Mouse (Mus musculus) heart, postnatal 25 days (tissue): ENCODE data around the gene Mpst. TPM values are rescaled to one million over a fixed set of nuclear protein-coding genes. Genes with fewer than 3 reads are reported as not detected.

Experiments used
- DNase-seq: peaks from one replicate; pipeline ENCODE4 v3.0.0; 2022; ENCODE audit warnings: low spot score
- intact Hi-C: fragments of 180-260 bp; cut with DNase I; formaldehyde crosslinking; loops from one replicate; pipeline ENCODE4 v1.15.1; 2025
- total RNA-seq, 2 experiments: library from RNA; stranded (reverse); gene quantifications; 2 replicates each; pipeline ENCODE4 v1.2.3; 2021

Mpst gene
- total RNA-seq, 2 experiments from 2014 or later: 39.1 to 39.6 TPM

DNA sequence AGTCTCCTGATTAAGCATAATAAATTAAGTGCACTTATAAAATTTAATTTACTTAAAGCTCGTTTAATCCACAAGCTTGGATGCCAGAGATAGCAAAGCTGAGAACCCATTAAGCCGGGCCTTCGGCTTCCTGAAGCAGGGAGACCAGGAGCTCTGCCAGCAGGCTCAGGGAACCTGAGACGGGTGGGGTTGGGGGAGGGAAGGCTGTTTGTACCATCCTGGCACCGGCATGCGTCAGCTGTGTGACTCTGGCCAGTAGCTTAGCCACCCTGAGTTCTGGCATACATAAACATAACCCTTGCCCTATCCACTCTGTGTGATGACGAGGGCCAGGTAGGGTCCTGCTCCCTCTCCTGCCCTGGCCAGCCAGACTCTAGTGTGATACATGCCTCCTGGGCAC is 49.8 kb downstream of the Mpst start:
- intact Hi-C loops: no loop called here
- DNase-seq: no peak

DNA sequence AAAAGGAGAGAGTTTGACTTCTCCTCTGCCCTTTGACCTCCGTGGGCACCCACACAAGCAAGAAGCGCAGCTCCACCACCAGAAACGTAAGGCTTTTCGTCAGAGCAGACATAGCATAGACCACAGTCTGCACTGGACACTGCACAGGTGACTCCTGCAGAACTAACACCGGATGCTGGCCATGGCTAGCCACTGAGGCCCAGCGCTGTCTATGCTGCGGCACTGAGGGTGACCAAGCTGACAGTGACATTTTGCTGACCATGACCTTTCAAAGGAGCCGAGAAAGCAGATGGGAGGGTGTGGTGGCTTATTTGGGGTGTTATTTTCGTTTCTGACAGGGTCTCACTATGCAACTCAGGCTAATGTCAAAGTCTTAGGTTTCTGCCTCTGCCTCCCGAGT is 51.0 kb downstream of the Mpst start:
- DNase-seq: no peak
- intact Hi-C loops: no loop called here

DNA sequence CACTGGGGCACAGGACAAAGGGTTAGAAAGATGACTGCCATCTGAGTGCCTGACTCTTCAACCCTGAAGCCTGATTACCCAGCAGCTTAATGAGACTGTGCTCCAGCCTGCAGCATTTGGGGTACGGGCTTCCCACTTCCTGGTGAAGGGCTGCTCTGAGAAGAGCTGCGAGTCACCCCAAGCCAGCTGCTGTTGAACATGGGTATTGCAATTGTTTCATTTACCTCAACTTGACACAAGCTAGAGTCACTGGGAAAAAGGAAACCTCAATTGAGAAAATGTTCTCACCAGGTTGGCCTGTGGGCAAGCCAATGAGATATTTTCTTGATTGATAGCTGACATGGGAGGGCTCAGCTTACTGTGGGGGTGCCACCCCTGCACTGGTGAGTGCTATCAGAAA is 56.8 kb downstream of the Mpst start:
- no peak for DNase-seq
- intact Hi-C loops: no loop called here

Other genes starting within 250 kb of the Mpst start
- gene Ift27, start 232.3 kb upstream of the Mpst start, total RNA-seq: 10 to 100 TPM; 10.2 to 11.2 TPM
- under 1 TPM; 0.64 to 0.91 TPM for gene Pvalb, start 200.0 kb upstream of the Mpst start, total RNA-seq
- 1 to 10 TPM; 2.2 to 2.7 TPM for gene Ncf4, start 161.6 kb upstream of the Mpst start, total RNA-seq
- 1 to 10 TPM in 1 of 2 experiments, under 1 TPM in 1; 0.89 to 1.4 TPM for gene Csf2rb2, start 100.7 kb upstream of the Mpst start, total RNA-seq
- 1 to 10 TPM; 2.5 TPM for gene Csf2rb, start 80.7 kb upstream of the Mpst start, total RNA-seq
- gene Tex33, start 10.5 kb upstream of the Mpst start, total RNA-seq: not detected
- 10 to 100 TPM; 16.5 to 21.1 TPM for gene Tst, start 509 bp upstream of the Mpst start, total RNA-seq
- gene Kctd17, start 22.1 kb downstream of the Mpst start, total RNA-seq: 10 to 100 TPM; 35.4 to 37.3 TPM
- gene Tmprss6, start 62.2 kb downstream of the Mpst start, total RNA-seq: not detected
- under 1 TPM; 0.06 to 0.26 TPM for gene Il2rb, start 88.9 kb downstream of the Mpst start, total RNA-seq
- gene C1qtnf6, start 125.0 kb downstream of the Mpst start, total RNA-seq: 10 to 100 TPM; 56.6 to 59.4 TPM
- gene Sstr3, start 138.3 kb downstream of the Mpst start, total RNA-seq: not detected
- gene Rac2, start 166.4 kb downstream of the Mpst start, total RNA-seq: 1 to 10 TPM; 5.1 to 5.6 TPM
- gene Cyth4, start 190.6 kb downstream of the Mpst start, total RNA-seq: 1 to 10 TPM; 5.5 to 5.8 TPM